Mouse (Mus musculus): ENCODE measurements around the gene Slc46a3. TPM values are rescaled to one million over a fixed set of nuclear protein-coding genes. Genes with fewer than 3 reads are reported as not detected.
A peak's percentile ranks its signal among the peaks of the same experiment; 100 is the strongest.

Gene Slc46a3
- polyA plus RNA-seq, 1 experiment = 2.1 TPM

- TF ChIP-seq POLR2A (IDR thresholded peaks at IDR 0.05; ENCODE audit: low read depth, low read length) (no peak), CTCF (IDR thresholded peaks at IDR 0.05; ENCODE audit: borderline replicate concordance, insufficient read depth, low read length) (no peak)
Observed at GRCm38 (mm10) chr5:147874491-147875065, 20.0 kb downstream of the Slc46a3 start.

GRCm38 (mm10) chr5:147871091-147871820 lies 23.4 kb downstream of the Slc46a3 start:
- no peak overlapping the region for H3K4me3 ChIP-seq (ENCODE audit: insufficient read depth, low read length)
- H3K4me1 ChIP-seq (ENCODE audit: control insufficient read depth, insufficient read depth, low read length) = no peaks in the 10 kb centered on the region
- H3K27ac ChIP-seq (ENCODE audit: insufficient read depth, low read length) = no peak overlapping the region
- TF ChIP-seq POLR2A (IDR thresholded peaks at IDR 0.05; ENCODE audit: low read depth, low read length) (no peak), CTCF (IDR thresholded peaks at IDR 0.05; ENCODE audit: borderline replicate concordance, insufficient read depth, low read length) (no peak)

More at GRCm38 (mm10) chr5:147874491-147875065, 20.0 kb downstream of the Slc46a3 start:
- Histone ChIP-seq H3K4me3 (ENCODE audit: insufficient read depth, low read length) (no peak overlapping the region), H3K27ac (ENCODE audit: insufficient read depth, low read length) (no peak overlapping the region), H3K4me1 (ENCODE audit: control insufficient read depth, insufficient read depth, low read length) (no peaks in the 10 kb centered on the region)

GRCm38 (mm10) chr5:147870296-147870695 lies 24.3 kb downstream of the Slc46a3 start:
- TF ChIP-seq POLR2A (IDR thresholded peaks at IDR 0.05; ENCODE audit: low read depth, low read length) (no peak), CTCF (IDR thresholded peaks at IDR 0.05; ENCODE audit: borderline replicate concordance, insufficient read depth, low read length) (no peak)
- Histone ChIP-seq H3K4me3 (ENCODE audit: insufficient read depth, low read length) (no peak overlapping the region), H3K27ac (ENCODE audit: insufficient read depth, low read length) (no peak overlapping the region), H3K4me1 (ENCODE audit: control insufficient read depth, insufficient read depth, low read length) (no peaks in the 10 kb centered on the region)

GRCm38 (mm10) chr5:147869568-147869967 lies 25.0 kb downstream of the Slc46a3 start:
- TF ChIP-seq CTCF (IDR thresholded peaks at IDR 0.05; ENCODE audit: borderline replicate concordance, insufficient read depth, low read length) (no peak), POLR2A (IDR thresholded peaks at IDR 0.05; ENCODE audit: low read depth, low read length) (no peak)
- no peak overlapping the region for H3K27ac ChIP-seq (ENCODE audit: insufficient read depth, low read length)
- no peak overlapping the region for H3K4me3 ChIP-seq (ENCODE audit: insufficient read depth, low read length)
- H3K4me1 ChIP-seq (ENCODE audit: control insufficient read depth, insufficient read depth, low read length) = no peaks in the 10 kb centered on the region

GRCm38 (mm10) chr5:147868674-147869073 lies 25.9 kb downstream of the Slc46a3 start:
- Histone ChIP-seq H3K4me1 (ENCODE audit: control insufficient read depth, insufficient read depth, low read length) (no peaks in the 10 kb centered on the region), H3K4me3 (ENCODE audit: insufficient read depth, low read length) (no peak overlapping the region), H3K27ac (ENCODE audit: insufficient read depth, low read length) (no peak overlapping the region)
- TF ChIP-seq POLR2A (IDR thresholded peaks at IDR 0.05; ENCODE audit: low read depth, low read length) (no peak), CTCF (IDR thresholded peaks at IDR 0.05; ENCODE audit: borderline replicate concordance, insufficient read depth, low read length) (no peak)

- no peak for TF ChIP-seq CTCF (IDR thresholded peaks at IDR 0.05; ENCODE audit: borderline replicate concordance, insufficient read depth, low read length)
- TF ChIP-seq POLR2A (IDR thresholded peaks at IDR 0.05; ENCODE audit: low read depth, low read length) = peak; percentile 97
- peaks cover 3% of the 10 kb centered on the region; the same call in 1 of the 2 replicates for H3K4me1 ChIP-seq (ENCODE audit: control insufficient read depth, insufficient read depth, low read length)
- H3K27ac ChIP-seq (ENCODE audit: insufficient read depth, low read length) = peak within 1 kb of the TSS; percentile 56
- H3K4me3 ChIP-seq (ENCODE audit: insufficient read depth, low read length) = peak within 1 kb of the TSS; percentile 78
Observed at GRCm38 (mm10) chr5:147860449-147861261, 34.0 kb downstream of the Slc46a3 start, which contains the start of gene Pomp. Gene Pomp (plus strand): TSS chr5:147860461.

- Histone ChIP-seq H3K4me3 (ENCODE audit: insufficient read depth, low read length) (peak overlapping the region; percentile 78), H3K27ac (ENCODE audit: insufficient read depth, low read length) (peak overlapping the region; percentile 54), H3K4me1 (ENCODE audit: control insufficient read depth, insufficient read depth, low read length) (peaks cover 3% of the 10 kb centered on the region; the same call in 1 of the 2 replicates)
- TF ChIP-seq POLR2A (IDR thresholded peaks at IDR 0.05; ENCODE audit: low read depth, low read length) (no peak), CTCF (IDR thresholded peaks at IDR 0.05; ENCODE audit: borderline replicate concordance, insufficient read depth, low read length) (no peak)
Observed at GRCm38 (mm10) chr5:147860076-147860448, 34.6 kb downstream of the Slc46a3 start.

- Histone ChIP-seq H3K4me1 (ENCODE audit: control insufficient read depth, insufficient read depth, low read length) (0 out of 2 replicates have a peak, but pooled peaks cover 2% of the 10 kb centered on the region), H3K4me3 (ENCODE audit: insufficient read depth, low read length) (no peak overlapping the region), H3K27ac (ENCODE audit: insufficient read depth, low read length) (no peak overlapping the region)
- TF ChIP-seq POLR2A (IDR thresholded peaks at IDR 0.05; ENCODE audit: low read depth, low read length) (no peak), CTCF (IDR thresholded peaks at IDR 0.05; ENCODE audit: borderline replicate concordance, insufficient read depth, low read length) (no peak)
Observed at GRCm38 (mm10) chr5:147850194-147850593, 44.4 kb downstream of the Slc46a3 start.

GRCm38 (mm10) chr5:147848164-147848863 lies 46.3 kb downstream of the Slc46a3 start:
- Histone ChIP-seq H3K4me1 (ENCODE audit: control insufficient read depth, insufficient read depth, low read length) (0 out of 2 replicates have a peak, but pooled peaks cover 2% of the 10 kb centered on the region), H3K4me3 (ENCODE audit: insufficient read depth, low read length) (no peak overlapping the region), H3K27ac (ENCODE audit: insufficient read depth, low read length) (no peak overlapping the region)
- TF ChIP-seq POLR2A (IDR thresholded peaks at IDR 0.05; ENCODE audit: low read depth, low read length) (no peak), CTCF (IDR thresholded peaks at IDR 0.05; ENCODE audit: borderline replicate concordance, insufficient read depth, low read length) (peak; percentile 35; the same call in 1 of the 2 replicates)

Data from embryonic fibroblast, embryonic 13.5 days (primary cell).